Mouse (Mus musculus) liver, embryonic 14.5 days (tissue): ENCODE results near the gene Ap1s3.

Experiments
- CTCF ChIP-seq: IDR thresholded peaks from 2 replicates; pipeline ENCODE4 v1.5.1; 2016; ENCODE audit warnings: antibody characterized with exemption, low read depth, control low read depth
- EP300 ChIP-seq: IDR thresholded peaks from 2 replicates; pipeline ENCODE4 v1.6.1; 2016; ENCODE audit warnings: antibody characterized with exemption, low read depth

DNA sequence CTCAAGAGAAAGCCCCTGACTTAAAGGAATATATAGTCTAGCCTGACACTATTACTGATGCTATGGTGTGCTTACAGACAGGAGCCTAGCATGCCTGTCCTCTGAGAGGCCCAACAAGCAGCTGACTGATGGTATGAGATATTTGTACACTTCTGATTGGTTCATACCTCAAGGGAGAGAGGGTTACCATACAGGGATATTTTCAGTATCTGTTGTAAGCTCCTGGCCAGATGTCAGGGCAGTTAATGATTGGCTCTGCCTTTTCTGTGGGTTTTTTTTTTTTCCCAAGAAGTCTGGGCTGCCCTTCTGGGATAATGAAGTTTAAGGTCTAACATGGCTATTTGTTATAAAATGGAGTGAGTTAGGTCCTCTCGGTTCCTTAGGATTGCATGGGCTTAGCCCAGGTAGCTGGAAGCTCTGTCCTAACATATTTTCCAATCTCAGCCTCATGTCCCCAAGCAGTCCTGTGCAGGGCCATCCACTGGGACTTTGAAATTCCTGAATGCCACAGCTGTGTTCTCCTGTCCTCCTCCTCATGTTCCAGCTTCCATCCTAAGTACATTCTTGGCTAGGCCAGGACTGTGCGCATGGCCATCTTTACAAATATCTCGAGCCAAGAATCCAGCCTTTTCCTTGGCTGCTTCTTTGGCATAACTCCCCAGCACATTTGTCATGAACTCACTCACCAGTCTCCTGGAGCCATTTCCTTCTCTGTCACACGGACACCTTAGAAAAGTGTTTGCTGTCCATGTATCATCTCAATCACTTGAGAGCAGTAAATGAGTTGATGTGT is 81.6 kb downstream of the Ap1s3 start:
- TF ChIP-seq CTCF: no peak
- TF ChIP-seq EP300: no peak
